Mouse (Mus musculus): ENCODE results near the gene Fubp3.
A peak's percentile ranks its signal among the peaks of the same experiment; 100 is the strongest.
"Not testable (repeated sequence)": the region's sequence is repeated elsewhere in the genome, so short reads cannot be mapped to it uniquely, and the experiment has no call there.

The Fubp3 gene

DNA sequence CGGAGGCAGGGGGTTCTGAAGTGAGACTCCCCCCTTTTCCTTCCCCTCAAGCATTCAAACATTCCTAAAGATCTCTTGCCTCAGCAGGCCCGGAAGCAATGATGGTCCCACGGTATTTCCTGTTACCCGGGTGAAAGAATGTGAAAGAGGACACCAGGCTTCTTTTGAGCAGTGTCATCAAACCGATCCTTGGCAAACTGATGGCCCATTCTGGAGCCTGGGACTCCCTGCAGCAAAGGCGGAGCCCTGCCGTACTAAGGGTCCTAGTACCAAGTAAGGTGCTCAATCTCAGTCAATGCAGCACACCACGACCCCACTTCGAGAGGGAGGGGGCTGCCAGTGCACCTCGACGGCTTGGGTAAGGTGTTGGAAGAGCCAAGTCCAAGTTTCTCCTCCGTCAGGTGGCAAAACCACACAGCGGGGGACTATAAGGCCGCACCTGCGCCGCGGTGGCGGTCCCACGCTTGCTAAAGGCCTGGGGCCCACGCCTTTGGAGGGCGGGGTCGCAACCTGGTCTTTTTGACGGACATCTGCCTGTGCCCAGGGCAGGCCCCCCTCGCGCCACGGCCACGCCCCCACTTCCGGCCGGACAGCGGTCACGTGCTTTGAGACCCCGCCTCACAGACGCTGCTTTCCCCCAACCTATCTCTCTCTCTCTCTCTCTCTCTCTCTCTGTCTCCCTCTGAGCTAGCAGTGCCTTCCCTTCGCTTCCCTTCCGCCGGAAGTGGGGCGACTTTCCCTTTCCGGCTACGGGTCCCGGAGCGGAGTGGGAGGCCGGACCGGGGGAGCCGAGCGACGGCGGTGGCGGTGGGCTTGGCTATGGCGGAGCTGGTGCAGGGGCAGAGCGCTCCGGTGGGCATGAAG lies at the start of gene Fubp3:
Gene Fubp3 (plus strand): TSS at position 601 of the 864 bp plus-strand sequence.
- DNase-seq, result peak; percentile 95 to 97

DNA sequence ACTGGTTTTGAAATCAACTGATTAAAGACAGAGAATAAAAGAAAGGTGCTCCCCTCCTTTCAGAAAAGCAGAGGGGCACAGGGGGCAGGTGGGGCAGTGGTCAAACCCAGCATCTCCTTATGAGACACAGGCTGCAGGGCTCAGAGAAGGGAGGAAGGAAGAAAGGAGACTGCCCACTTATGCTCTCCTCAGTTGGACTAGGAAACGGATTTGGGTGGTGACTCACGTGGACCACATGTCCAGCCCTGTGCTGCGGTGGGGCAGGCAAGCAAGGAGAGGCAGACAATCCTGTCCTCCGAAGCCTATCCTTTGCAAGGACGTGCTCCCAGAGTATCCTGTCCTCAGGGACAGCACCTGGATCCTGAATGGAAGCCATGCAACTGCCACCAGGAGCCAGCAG lies 47.8 kb upstream of the Fubp3 start:
- DNase-seq, result no peak

DNA sequence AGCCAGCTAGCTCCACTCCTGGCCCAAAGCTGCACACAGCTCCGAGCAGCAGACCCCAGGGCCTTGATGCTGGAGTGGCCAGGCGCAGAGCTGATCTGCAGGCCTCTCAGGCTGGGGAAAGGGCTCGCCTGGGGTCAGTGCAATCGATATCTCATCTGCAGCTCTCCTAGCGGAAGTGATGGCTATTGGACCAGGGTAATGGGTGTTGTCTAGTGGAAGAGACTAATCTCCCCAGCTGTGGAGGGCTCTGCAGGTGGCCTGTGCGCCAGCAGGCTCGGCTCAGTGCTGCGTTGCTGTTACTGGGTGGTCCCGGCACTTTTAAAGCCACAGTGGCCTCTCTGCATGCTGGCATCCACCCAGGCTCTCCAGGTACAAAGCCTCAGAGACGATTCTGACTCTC lies 46.7 kb upstream of the Fubp3 start:
- no peak for DNase-seq

DNA sequence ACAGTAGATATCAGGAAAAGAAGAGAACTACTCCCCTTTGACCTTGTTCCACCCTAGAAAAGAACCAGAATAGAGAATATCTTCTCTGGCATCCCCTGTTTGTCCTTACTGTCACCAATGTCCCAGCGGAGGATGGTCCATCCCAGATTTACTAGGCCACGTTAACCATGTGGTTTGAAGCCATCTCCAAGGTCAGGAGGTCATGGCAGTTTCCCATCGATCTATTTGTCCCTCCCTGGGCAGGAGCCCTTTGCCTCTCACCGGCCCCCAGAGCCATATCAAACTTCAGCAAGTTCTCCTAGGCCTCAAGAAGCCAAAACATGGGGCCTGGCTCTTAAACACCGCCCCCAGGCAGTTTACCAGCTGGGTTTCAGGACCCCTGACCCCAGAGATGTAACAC lies 42.2 kb upstream of the Fubp3 start:
- DNase-seq, result no peak

DNA sequence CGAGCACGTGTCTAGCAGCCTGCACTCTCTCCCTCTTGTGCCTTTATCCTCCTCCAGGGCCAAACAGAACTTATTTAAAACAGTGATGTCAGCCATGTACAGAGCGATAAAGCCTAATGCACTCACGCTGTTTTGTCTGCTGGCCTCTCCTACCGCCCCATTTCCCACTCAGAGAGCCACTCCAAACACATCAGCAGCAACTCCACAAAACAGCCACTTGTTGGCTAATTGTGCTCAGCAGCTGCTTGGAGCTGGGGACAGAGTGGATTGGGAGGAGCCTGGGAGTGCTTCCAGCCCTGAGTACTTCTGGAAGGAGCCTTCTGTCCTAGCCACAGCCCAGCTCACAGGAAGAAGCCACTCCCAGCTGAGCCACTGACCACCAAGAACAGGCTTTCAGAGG lies 35.4 kb upstream of the Fubp3 start:
- peak; percentile 43 to 50 for DNase-seq

DNA sequence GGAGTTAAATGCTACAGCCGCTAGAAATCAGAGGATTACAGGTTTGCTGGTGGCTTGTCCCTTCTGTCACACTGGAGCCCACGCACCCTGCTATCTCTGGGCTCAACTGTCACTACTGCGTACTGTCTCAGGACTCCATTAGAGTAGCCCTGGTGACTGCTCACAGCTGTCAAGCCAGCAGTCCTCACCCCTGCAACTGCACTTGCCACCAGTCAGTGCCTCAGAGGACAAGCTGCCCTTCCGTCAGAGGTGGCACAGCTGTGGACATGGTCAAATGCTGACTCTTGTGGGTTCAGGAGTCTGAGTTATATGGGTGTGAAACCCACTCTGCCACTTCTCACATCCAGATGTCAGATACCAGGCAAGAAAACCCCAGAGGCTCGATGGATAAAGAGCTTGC lies 33.7 kb upstream of the Fubp3 start:
- DNase-seq, result no peak

DNA sequence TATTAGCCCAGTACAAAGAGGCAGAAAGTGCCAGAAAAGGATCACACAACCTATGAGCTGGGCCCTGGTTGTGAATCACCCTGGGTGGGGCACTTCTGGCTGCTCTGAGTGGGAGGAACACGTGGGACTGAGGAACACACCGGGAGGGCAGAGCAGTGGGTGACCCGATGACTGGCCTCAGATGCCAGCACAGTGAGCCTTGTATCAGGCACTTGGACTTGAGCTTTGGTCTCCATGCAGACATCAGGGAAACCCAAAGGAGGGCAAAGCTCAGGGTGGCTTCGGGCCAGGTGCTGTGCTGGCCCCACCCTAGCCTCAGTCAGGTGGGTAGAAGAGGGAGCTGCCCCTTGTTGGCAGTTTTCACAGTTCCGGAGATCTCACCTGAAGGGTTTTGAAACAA lies 30.9 kb upstream of the Fubp3 start:
- peak in 1 of 2 experiments; percentile 31 for DNase-seq

DNA sequence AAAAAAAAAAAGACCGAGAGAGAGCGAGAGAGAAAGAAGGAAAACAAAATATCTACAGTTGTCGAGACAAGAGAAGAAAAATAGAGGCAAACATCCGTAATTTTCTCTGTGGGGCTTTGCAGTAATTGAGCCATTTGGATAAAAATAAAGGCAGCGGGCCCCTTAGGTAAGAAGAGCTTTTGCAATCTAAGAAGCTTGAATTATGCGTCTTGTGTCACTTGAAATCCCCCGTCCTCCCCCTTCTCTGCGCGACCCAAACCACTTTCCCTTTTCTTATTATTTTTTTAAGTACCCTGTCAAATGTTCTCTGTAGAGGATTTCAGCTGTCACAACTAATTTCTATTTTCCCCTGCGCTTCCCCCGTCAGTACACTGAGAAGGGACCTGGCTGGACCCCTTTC lies 24.7 kb upstream of the Fubp3 start:
- no peak for DNase-seq

DNA sequence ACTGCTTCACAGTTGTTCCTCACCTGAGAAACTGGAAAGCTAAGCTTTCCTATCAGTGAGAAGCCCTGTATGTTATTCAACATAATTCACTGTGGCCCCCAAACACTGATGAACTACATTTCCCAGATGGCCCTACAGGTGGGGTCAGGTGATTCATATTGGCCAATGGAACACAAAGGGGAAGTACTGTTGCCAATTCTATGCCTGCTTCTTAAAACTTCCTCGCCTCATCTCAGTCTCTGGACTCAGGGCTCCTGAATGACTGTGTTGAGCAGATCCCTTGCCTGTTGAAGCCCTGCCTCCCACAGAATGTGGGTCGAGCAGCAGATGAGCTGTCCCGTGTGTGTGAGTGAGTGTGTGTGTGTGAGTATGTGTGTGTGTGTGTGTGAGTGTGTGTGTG lies 21.9 kb upstream of the Fubp3 start:
- no peak for DNase-seq

DNA sequence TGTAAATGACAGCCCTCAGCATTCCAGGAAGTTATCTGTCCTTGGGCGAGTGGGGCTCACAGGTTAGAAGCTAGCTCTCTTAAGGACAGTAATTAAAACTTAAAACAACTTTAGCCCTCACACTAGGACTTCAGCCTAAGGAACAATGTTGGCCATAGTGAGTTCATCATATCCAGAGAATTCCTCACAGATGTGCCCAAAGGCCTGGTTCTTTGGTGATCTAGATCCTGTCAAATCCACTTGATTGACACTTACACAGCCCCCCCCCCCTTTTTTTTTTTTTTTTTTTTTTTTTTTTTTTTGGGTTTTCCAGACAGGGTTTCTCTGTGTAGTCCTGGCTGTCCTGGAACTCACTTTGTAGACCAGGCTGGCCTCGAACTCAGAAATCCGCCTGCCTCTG lies 21.1 kb upstream of the Fubp3 start:
- not testable (repeated sequence) for DNase-seq

DNA sequence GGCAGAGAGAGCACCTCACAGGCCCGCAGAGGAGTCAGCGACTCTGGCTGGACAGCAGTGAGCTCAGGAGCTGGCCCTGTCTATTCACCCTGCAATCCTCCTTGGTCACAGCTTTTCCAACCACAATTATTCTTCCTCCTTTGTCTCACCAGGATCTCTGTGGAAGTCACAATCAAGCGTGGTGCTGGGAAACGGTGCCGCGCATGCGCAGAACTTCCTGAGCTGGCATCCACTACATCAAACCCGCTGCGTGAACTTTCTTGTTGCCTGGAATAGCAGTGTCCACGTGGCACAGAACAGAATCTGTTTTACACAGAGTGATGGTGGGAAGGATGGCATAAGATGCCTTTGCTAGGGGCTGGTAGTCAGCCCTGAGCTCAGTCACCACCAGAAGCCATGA lies 20.5 kb upstream of the Fubp3 start:
- DNase-seq, result no peak

DNA sequence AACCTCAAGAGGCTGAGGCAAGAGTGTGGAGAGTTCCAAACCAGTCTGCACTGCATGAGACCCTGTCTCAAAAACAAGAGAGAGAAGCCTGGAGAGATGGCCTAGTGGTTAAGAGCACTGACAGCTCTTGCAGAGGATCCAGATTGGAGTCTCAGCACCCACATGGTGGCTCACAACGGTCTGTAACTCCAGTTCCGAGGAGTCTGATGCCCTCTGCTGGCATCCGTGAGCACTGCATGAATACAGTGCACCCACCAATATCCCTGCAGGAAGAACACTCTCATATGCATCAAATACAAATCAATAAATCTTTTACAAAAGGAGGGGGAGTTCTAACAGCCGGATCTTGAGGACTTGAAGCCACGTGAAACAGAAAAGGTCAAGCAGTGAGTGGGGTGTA lies 17.8 kb upstream of the Fubp3 start:
- no peak for DNase-seq

DNA sequence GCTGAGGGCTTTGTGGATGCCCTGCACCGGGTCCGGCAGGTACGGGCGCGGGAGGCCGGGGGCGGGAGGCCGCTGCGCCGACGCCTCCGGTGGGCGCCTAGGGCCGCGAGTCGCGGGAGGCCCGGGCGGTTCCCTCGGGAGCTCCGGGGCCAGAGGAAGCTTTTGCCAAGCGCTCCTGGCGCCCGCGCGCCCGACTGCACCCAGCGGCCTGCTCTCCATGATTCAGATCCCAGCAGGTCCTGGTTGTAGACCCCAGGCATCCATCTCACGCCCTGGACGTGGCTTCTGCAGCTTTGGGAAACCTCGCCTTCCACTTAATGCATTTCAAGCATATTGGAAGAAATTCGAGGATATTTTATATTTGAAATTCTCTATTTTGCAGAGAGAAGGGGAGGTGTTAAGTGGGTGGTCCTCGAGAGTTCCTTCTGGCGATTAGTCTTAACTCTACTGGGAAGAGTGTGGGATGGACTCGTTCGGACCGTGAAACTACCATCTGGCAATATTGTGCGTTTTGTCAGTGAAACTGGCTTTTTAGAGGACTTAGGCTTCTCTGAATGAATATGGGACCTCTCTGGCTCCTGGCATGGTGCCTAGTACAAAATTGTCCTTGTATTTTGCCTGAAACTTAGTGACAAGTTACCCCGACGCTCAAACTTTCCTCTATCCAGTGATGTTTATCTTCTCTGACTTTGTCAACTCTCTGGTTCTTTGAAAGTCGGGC lies 624 bp downstream of the Fubp3 start:
- peak in 1 of 2 experiments; percentile 12 for DNase-seq

DNA sequence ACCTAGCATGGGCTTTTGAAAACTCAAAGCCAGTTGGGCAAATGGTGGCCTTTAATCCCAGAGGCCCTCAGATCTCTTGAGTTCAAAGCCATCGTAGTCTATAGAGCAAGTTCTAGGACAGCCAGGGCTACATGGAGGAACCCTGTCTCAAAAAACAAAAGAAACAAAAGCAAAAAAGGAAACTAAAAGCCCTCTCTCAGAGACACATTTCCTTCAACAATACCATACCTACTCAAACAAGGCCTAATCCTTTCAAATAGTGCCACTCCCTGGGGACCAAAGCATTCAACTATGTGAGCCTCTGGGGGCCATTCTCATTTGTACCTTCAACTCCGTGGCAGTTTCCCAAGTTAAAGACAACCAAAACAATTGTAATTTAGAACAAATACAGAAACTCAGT lies 9.2 kb downstream of the Fubp3 start:
- no peak for DNase-seq

DNA sequence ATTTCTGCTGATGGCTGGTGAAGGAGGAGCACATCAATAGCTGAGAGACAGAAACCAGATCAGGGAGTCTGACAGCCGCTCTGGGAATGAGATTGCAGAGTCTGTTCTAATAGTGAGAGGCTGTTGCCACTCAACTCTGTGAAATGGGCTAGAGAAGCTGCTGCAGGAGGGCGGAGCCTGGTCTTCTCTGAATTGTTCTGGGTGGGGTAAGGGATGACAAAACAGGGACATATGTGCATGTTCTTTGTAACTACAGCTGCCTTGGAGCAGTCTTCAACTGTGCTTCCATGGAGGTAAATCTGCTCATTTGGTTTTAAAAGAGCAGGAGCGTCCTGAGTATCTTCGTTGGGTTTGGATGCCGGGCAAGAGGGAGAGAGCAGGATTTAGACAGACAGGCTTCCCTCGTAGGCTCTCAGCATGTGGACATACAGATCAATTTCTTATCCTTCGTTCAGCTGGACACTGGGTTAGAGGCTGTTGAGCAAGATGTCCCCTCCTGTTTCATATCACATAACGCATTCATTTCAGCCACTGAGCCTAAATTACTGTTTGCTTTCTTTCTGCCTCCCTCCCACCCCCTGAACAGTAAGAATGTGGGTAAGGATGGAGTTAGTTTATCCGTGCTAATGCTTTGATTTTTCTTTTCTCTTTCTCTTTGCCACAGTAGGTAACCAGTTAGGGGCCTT lies 19.5 kb downstream of the Fubp3 start:
- no peak for DNase-seq

DNA sequence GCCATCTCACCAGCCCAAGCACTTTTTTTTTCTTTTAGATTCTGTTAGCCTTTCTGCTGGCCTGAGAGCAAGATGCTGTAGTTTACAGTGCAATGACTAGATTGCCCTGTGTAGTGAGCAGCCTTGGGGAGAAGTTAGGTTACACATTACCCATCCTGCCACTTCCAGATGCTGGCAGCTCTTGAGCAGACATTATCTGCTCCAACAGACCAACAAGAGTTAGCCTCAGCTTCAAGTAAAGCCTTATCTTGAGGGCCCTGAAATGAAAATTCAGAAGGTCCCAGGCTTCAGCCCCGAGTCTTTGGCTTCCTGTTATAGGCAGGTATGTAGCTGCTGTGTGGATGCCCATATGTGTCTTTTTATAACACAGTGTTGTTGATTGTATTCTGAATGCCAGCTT lies 35.1 kb downstream of the Fubp3 start:
- no peak for DNase-seq

DNA sequence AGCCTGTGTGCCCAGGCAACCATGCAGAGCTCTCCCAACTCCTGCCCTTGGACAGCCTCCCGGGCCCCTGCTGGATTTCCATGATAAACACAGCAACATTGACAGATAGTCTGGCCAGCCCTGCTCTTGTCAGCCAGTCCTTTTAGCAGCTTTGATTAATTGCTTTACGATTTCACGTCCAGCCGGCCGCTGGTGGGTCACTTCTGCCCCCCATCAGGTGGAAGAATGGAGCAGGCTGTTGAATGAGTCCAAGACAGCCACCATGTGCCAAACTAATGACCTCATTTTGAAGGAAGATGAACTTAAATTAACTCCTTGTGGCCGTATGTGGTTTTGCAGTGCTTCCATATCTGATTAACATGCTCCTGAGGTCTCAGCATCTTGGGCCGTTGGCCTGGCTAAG lies 37.4 kb downstream of the Fubp3 start:
- no peak for DNase-seq

DNA sequence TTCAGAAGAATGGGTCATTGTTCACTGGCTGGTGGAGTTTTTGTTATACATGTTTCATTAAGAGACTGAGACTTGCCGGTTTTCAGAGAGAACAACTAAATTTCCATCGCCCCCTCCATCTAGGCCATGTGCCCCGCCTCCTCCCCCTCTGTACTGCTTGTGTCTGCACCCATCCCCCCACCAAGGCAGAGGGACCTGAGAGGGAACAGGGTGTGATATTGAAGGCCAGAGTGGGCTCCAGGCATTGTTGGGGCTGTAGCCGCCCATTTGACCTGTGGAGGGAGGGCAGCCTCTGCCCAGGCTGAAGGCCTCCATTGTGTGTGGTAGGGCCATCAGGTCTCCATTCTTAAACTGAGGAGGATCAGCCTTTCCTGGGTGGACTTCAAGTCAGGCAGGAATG lies 38.5 kb downstream of the Fubp3 start:
- no peak for DNase-seq

DNA sequence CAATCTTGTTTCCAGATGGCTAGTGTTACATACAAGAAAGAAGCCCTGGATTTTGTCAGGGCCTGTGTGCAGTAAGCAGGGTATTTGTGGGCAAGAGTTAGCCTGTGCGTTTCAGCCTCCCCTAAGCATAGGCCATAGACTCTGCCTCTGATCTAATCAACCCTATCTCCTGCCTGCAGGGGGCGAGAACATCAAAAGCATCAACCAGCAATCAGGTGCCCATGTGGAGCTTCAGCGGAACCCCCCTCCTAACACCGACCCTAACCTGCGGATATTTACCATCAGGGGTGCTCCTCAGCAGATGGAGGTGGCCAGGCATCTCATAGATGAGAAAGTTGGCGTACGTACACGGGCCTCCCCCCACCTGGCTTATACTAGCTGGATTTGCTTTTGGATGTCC lies 38.9 kb downstream of the Fubp3 start:
- DNase-seq, result no peak

DNA sequence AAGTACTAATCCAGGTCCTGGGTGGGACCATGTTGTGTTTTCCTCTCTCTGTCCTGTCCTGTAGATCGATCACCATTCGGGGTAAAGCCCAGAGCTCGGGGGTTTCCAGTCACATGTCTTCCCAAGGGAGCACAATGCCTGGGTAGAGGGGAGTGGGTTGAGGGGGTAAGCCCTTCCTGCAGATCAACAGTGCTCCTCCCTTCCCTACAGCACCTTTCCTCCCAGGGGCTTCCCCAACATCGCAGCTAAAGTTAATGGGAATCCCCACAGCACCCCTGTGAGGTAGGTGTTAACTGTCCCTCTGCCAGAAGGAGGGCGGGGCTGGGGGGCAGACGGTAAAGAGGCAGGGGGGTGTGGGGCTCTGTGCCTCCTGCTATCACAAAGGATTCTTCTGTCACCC lies 40.2 kb downstream of the Fubp3 start:
- no peak for DNase-seq

DNA sequence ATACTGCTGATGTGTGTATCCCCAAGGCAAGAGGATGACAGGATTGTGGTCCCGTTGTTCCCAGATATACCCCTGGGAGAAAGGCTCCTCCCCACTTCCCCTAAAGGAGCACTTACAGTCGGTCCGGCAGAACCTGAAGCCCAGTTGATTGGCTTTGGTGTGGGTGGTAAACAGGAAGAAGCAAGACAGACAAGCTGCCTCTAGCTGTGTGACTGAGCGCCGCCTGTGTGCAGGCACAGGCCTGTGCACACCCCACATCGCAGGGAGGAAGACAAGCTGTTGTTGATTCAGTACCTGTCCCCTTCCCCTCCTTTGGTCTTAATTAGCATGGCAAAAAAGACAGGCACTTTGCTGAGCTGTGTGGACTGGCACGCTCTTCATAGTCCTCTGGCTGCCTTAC lies 41.3 kb downstream of the Fubp3 start:
- DNase-seq, result no peak

DNA sequence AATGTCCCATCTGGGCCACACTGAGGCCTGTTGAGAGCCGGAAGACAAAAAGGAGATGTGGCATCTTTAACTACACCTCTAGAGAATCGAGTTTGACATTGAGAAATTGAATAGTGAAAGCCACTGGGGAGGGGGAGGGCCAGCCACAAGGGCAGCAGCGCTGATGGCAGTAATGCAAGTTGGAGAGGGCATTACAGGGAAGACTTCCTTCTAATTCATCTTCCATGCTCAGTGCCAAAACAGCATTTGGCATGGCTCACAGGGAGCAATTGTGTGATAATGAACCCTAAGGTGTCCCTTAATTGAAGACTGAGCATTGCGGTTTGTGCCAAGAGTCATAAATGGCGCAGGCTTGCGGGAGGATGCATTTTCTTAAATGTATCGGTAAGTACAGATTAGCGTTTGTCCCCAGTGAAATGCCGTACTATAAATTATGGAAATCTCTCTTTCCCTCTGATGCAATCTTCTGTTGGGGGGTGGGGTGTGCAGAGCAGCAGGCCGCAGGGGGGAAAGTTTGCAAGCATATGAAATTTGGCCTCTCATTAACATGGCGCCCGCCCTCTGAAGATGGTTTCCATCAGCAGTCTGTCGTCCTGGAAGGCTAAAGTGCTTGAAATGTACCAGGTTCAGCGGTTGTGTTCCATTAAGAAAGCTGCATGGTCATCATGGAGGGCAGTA lies 46.2 kb downstream of the Fubp3 start:
- DNase-seq, result no peak

DNA sequence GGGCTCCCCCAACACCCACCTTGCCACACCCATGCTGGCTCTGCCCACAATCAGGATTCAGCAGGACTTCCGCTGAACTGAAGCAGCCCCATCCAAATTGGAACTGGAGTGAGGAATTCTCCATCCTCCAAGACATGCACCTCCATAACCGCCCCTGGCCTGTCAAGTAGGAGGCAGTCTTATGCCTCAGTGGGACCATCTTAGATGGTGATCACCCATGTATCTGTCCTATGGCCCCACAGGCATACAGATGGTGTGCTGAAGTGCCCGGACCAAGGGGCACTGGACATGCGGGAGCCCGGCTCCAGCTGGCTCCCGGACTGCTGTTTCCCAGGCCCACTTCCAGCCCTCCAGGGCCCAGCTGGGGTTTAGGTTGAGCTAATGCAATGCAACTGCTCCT lies 46.8 kb downstream of the Fubp3 start:
- no peak for DNase-seq
